Mouse (Mus musculus) lung, embryonic 16.5 days (tissue): ENCODE data around the gene Sigirr. TPM values are rescaled to one million over a fixed set of nuclear protein-coding genes. Genes with fewer than 3 reads are reported as not detected.
A peak's percentile ranks its signal among the peaks of the same experiment; 100 is the strongest.

Experiments used
- ATAC-seq: fragments of 200-750 bp; cut with Nextera tagmentation; 2 replicates; pipeline ENCODE4 v1.8.0; 2017; ENCODE audit warnings: low read depth, mild to moderate bottlenecking, moderate library complexity
- H3K27ac ChIP-seq: fragments of 300-500 bp; sonication (generic); 2 replicates; pipeline ENCODE4 v1.5.1; 2014; ENCODE audit warnings: mild to moderate bottlenecking, control low read depth, low read length
- H3K27me3 ChIP-seq: fragments of 300-500 bp; sonication (generic); 2 replicates; pipeline ENCODE4 v1.6.1; 2014; ENCODE audit warnings: low read depth, low read length, mixed read lengths; ENCODE audit not compliant: control insufficient read depth, insufficient read depth
- H3K36me3 ChIP-seq: fragments of 300-500 bp; sonication (generic); 2 replicates; pipeline ENCODE4 v1.6.1; 2014; ENCODE audit warnings: low read length; ENCODE audit not compliant: control insufficient read depth, insufficient read depth
- H3K4me1 ChIP-seq: fragments of 300-500 bp; sonication (generic); replicated peaks from 2 replicates; pipeline ENCODE4 v1.6.1; 2014; ENCODE audit warnings: low read length, mixed read lengths; ENCODE audit not compliant: control insufficient read depth, insufficient read depth
- H3K4me2 ChIP-seq: fragments of 300-500 bp; sonication (generic); 2 replicates; pipeline ENCODE4 v1.6.1; 2014; ENCODE audit warnings: low read depth, low read length, control low read depth
- H3K4me3 ChIP-seq: fragments of 300-500 bp; sonication (generic); 2 replicates; pipeline ENCODE4 v1.5.1; 2014; ENCODE audit warnings: mild to moderate bottlenecking, low read length, control low read depth
- H3K9ac ChIP-seq: fragments of 300-500 bp; sonication (generic); 2 replicates; pipeline ENCODE4 v1.6.1; 2014; ENCODE audit warnings: low read length, control low read depth
- H3K9me3 ChIP-seq: fragments of 300-500 bp; sonication (generic); 2 replicates; pipeline ENCODE4 v1.6.1; 2016; ENCODE audit warnings: low read length; ENCODE audit not compliant: control insufficient read depth
- WGBS: fragments of 180-500 bp; shearing (Covaris S2); extraction: QIAGEN DNeasy Blood & Tissue Kit; methylation state at CpG from one replicate; pipeline ENCODE4 v1.1.7; 2014; 5-methylcytosine and 5-hydroxymethylcytosine counted together
- polyA plus RNA-seq: library from polyadenylated mRNA; unstranded; fragments of >200 nt; fragmentation: Nextera tagmentation; extraction: Ambion mirVana; gene quantifications from 2 replicates; pipeline ENCODE4 v1.2.1, GENCODE M21; 2015

Sigirr gene
- polyA plus RNA-seq, 1 experiment from 2014 or later: 17.7 TPM

- H3K4me3 ChIP-seq: peak within 1 kb of the TSS; percentile 38
- ATAC-seq: peak; percentile 56
- no peaks in the 10 kb centered on the region for H3K36me3 ChIP-seq
- H3K27me3 ChIP-seq: no peaks in the 10 kb centered on the region
- no peak within 1 kb of the TSS for H3K27ac ChIP-seq
- H3K4me1 ChIP-seq: peaks cover 4% of the 10 kb centered on the region
- H3K9ac ChIP-seq: peak within 1 kb of the TSS; percentile 59
- no peaks in the 10 kb centered on the region for H3K9me3 ChIP-seq
- 8% methylated on average over 8 of the region's 9 CpGs for WGBS
- peak within 1 kb of the TSS; percentile 56 for H3K4me2 ChIP-seq
Observed at GRCm38 (mm10) chr7:141117636-141118035, 17.3 kb upstream of the Sigirr start, which contains the start of gene Ano9. TSS of gene Ano9 (minus strand) at chr7:141117806.

- no peak overlapping the region for H3K9ac ChIP-seq
- H3K4me2 ChIP-seq: no peak overlapping the region
- H3K27ac ChIP-seq: no peak overlapping the region
- H3K4me1 ChIP-seq: no peaks in the 10 kb centered on the region
- 77% methylated on average over 9 of the region's 9 CpGs for WGBS
- no peaks in the 10 kb centered on the region for H3K9me3 ChIP-seq
- H3K4me3 ChIP-seq: no peak overlapping the region
- no peak for ATAC-seq
- no peaks in the 10 kb centered on the region for H3K27me3 ChIP-seq
- H3K36me3 ChIP-seq: no peaks in the 10 kb centered on the region
Observed at GRCm38 (mm10) chr7:141115874-141116273, 15.5 kb upstream of the Sigirr start.

- no peak for ATAC-seq
- no peak overlapping the region for H3K4me3 ChIP-seq
- H3K27me3 ChIP-seq: peaks cover 3% of the 10 kb centered on the region; the same call in 1 of the 2 replicates
- no peaks in the 10 kb centered on the region for H3K9me3 ChIP-seq
- no peak overlapping the region for H3K4me2 ChIP-seq
- no peak overlapping the region for H3K9ac ChIP-seq
- no peaks in the 10 kb centered on the region for H3K36me3 ChIP-seq
- peaks cover 7% of the 10 kb centered on the region; the same call in 1 of the 2 replicates for H3K4me1 ChIP-seq
- 62% methylated on average over 3 of the region's 3 CpGs for WGBS
- no peak overlapping the region for H3K27ac ChIP-seq
Observed at GRCm38 (mm10) chr7:141103161-141103560, 2.8 kb upstream of the Sigirr start.

GRCm38 (mm10) chr7:141097177-141097576, 3.2 kb downstream of the Sigirr start:
- 79% methylated on average over 5 of the region's 5 CpGs for WGBS
- H3K9me3 ChIP-seq: no peaks in the 10 kb centered on the region
- H3K4me2 ChIP-seq: no peak overlapping the region
- no peak overlapping the region for H3K4me3 ChIP-seq
- no peak overlapping the region for H3K9ac ChIP-seq
- peaks cover 16% of the 10 kb centered on the region for H3K4me1 ChIP-seq
- H3K36me3 ChIP-seq: no peaks in the 10 kb centered on the region
- peak overlapping the region; percentile 37; the same call in 1 of the 2 replicates for H3K27ac ChIP-seq
- peaks cover 3% of the 10 kb centered on the region for H3K27me3 ChIP-seq
- ATAC-seq: no peak

DNA sequence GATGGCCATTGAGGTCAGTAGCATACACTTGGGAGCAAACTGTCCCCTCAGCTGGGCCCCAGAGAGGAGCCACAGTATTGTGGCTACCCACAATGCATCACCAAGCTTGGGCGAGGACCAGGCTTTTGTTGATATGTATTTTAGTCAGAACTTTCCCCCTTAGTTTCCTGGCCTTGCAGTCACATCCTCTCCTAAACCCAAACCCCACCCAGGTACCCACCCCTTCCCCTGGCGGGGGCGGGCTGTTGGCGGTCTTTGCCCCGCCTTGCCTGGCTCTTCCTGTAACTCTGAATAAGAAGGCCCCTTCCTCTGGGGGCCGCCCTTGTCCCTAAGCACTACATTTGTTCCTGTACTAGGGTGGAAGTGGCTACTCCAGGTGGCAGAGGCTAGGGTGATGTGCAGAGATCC, 3.7 kb downstream of the Sigirr start:
- Histone ChIP-seq H3K36me3 (no peaks in the 10 kb centered on the region), H3K4me1 (peaks cover 19% of the 10 kb centered on the region), H3K9ac (peak overlapping the region; percentile 49), H3K27me3 (peaks cover 3% of the 10 kb centered on the region), H3K9me3 (no peaks in the 10 kb centered on the region), H3K27ac (peak overlapping the region; percentile 65), H3K4me2 (peak overlapping the region; percentile 42), H3K4me3 (peak overlapping the region; percentile 23)
- 47% methylated on average over 6 of the region's 6 CpGs for WGBS
- peak; percentile 53 for ATAC-seq

GRCm38 (mm10) chr7:141096021-141096420, 4.4 kb downstream of the Sigirr start:
- Histone ChIP-seq H3K27ac (peak overlapping the region; percentile 65), H3K9ac (peak overlapping the region; percentile 49), H3K4me1 (peaks cover 19% of the 10 kb centered on the region), H3K4me3 (peak overlapping the region; percentile 23), H3K36me3 (no peaks in the 10 kb centered on the region), H3K9me3 (no peaks in the 10 kb centered on the region), H3K4me2 (peak overlapping the region; percentile 42), H3K27me3 (peaks cover 3% of the 10 kb centered on the region)
- 69% methylated on average over 6 of the region's 6 CpGs for WGBS
- no peak for ATAC-seq

- no peaks in the 10 kb centered on the region for H3K9me3 ChIP-seq
- no peak for ATAC-seq
- H3K27ac ChIP-seq: no peak overlapping the region
- WGBS: 62% methylated on average over 15 of the region's 15 CpGs
- H3K4me2 ChIP-seq: no peak overlapping the region
- no peaks in the 10 kb centered on the region for H3K36me3 ChIP-seq
- no peaks in the 10 kb centered on the region; the same call in none of the 2 replicates for H3K27me3 ChIP-seq
- no peak overlapping the region for H3K4me3 ChIP-seq
- H3K4me1 ChIP-seq: peaks cover 14% of the 10 kb centered on the region
- no peak overlapping the region for H3K9ac ChIP-seq
Observed at GRCm38 (mm10) chr7:141094487-141095205, 5.7 kb downstream of the Sigirr start.

DNA sequence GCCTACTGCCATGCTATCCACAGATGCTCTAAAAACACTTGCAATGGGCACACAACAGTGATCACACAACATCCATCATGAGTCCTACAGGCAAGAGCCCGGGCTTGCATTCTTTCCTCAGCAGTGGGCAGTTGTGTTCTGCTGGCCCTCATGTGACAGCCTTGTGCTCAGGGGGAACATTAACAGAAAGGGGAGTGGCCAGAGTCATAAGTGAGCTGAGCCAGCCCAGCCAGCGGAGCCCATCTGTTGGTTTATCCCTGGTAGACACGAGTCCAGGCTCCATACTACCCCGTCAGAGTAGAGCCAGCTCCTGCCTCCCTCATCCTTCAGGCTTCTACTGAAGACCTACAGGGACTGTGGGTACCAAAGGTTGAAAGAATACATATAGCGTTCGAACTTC, 6.4 kb downstream of the Sigirr start:
- Histone ChIP-seq H3K36me3 (no peaks in the 10 kb centered on the region), H3K4me1 (peaks cover 12% of the 10 kb centered on the region), H3K9me3 (no peaks in the 10 kb centered on the region), H3K4me2 (no peak overlapping the region), H3K9ac (no peak overlapping the region), H3K27me3 (peaks cover 5% of the 10 kb centered on the region), H3K27ac (no peak overlapping the region), H3K4me3 (no peak overlapping the region)
- 76% methylated on average over 6 of the region's 6 CpGs for whole genome bisulfite sequencing
- no peak for ATAC-seq

DNA sequence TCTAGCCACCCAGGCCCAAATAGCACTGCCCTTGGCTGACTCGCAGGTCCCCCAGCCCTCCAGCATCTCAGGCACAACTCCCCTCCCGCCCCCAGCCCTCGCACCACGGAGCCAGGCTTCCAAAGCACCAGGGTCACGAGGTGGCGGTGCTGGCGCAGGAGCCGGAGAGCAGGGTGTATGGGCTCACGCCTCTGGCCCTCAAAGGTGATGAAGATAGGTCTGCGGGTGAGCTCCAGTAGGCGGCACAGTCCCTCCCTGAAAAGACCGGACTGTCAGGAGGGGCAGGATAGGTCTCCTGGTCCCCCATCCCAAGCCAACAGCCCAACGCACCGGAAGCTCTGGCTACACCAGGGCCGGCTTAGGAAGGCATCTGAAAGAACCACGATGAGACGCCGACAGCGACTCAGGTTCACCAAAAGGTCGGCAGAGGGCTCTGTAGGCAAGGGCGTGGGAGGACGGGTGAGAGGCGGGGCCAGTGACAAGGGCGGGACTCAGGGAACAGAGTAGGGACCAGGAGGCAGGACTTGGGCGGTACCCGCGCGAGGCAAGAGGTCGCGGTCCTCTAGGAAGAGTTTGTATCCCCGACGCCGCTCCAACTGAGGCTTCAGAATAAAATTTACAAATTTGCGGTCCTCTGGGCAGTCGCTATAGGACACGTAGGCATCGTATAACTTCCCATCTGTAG, 8.2 kb downstream of the Sigirr start:
- Histone ChIP-seq H3K36me3 (no peaks in the 10 kb centered on the region), H3K9me3 (no peaks in the 10 kb centered on the region), H3K4me2 (peak overlapping the region; percentile 56), H3K27me3 (peaks cover 20% of the 10 kb centered on the region), H3K4me1 (peaks cover 12% of the 10 kb centered on the region), H3K4me3 (peak overlapping the region; percentile 30), H3K9ac (peak overlapping the region; percentile 28), H3K27ac (no peak overlapping the region)
- peak; percentile 87 for ATAC-seq
- 3% methylated on average over 37 of the region's 37 CpGs for WGBS
